Mouse (Mus musculus) kidney, postnatal 14 days (tissue): ENCODE data around the gene Gm21800.
"Not testable (repeated sequence)": the region's sequence is repeated elsewhere in the genome, so short reads cannot be mapped to it uniquely, and the experiment has no call there.

ENCODE experiments used
- DNase-seq: peaks from one replicate; pipeline ENCODE4 v3.0.0; 2022; ENCODE audit warnings: mixed read lengths

The Gm21800 gene

GRCm38 (mm10) chrY:41406198-41406597 is at the start of gene Gm21800:
Gm21800 (plus strand) TSS chrY:41406498.
- not testable (repeated sequence) for DNase-seq
